Mouse (Mus musculus) embryonic fibroblast, embryonic 13.5 days (primary cell): Measurements from ENCODE around the gene Atn1.

Experiments
- CTCF ChIP-seq: IDR thresholded peaks from 2 replicates; pipeline ENCODE4 v1.5.1; 2011; ENCODE audit warnings: mild to moderate bottlenecking, control low read depth, low read length, moderate library complexity, borderline replicate concordance; ENCODE audit not compliant: insufficient read depth
- POLR2A ChIP-seq: IDR thresholded peaks from 2 replicates; pipeline ENCODE4 v1.6.1; 2011; ENCODE audit warnings: low read depth, mild to moderate bottlenecking, control low read depth, low read length, moderate library complexity

DNA sequence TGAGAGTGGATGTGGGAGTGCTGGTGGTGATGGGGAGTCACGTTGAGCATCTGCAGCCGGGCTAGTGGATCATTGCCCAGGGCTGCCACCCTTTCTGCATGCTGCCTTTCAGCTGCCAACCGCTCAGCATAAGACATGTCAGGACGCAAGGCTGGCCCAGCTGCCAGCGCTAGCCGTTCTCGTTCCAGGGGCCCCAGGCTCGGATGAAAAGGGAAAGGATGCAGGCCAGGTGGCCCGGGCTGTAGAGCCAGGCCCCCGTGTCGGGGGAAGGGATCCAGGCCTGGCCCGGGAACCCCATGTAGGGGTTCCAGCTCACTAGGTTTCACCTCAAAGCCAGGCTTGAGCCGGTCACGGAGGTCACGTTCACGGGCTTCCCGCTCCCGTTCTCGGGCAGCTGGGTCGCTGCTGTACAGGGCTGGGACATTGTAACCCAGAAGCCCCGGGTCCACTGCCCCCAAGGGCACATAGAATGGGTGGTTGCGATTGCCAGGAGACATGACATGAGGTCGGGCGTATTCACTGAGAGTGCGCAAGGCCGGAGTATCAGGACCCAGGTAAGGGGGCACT lies 11.5 kb downstream of the Atn1 start:
- TF ChIP-seq CTCF (no peak), POLR2A (no peak)
